Mouse (Mus musculus) liver, embryonic 14.5 days (tissue): ENCODE measurements around the gene Eif4e2. TPM values are rescaled to one million over a fixed set of nuclear protein-coding genes. Genes with fewer than 3 reads are reported as not detected.

Source experiments
- ATAC-seq: fragments of 200-750 bp; cut with Nextera tagmentation; 2 replicates; pipeline ENCODE4 v1.8.0; 2017; ENCODE audit warnings: moderate number of reproducible peaks, mild to moderate bottlenecking, moderate library complexity; ENCODE audit not compliant: insufficient read depth
- DNase-seq, 3 experiments: peaks; one replicate each; pipeline ENCODE4 v3.0.0-alpha.2; 2012 to 2013; ENCODE audit warnings: low read depth in 3 of 3, low spot score in 3 of 3
- H3K27ac ChIP-seq: fragments of 300-500 bp; sonication (generic); 2 replicates; pipeline ENCODE4 v1.5.1; 2014; ENCODE audit warnings: moderate library complexity, mild to moderate bottlenecking, control low read depth, inconsistent platforms
- H3K27me3 ChIP-seq: fragments of 300-500 bp; sonication (generic); 2 replicates; pipeline ENCODE4 v1.6.1; 2014; ENCODE audit warnings: mild to moderate bottlenecking, low read length, moderate library complexity; ENCODE audit not compliant: control insufficient read depth, insufficient read depth
- H3K36me3 ChIP-seq: fragments of 300-500 bp; sonication (generic); replicated peaks from 2 replicates; pipeline ENCODE4 v1.6.1; 2014; ENCODE audit warnings: low read depth; ENCODE audit not compliant: control insufficient read depth, insufficient read depth
- H3K4me1 ChIP-seq, 2 experiments: fragments of 200-500 bp in 1 of 2; fragments of 300-500 bp in 1 of 2; sonication (generic) in 1 of 2; replicated peaks; 2 replicates each; pipeline ENCODE4 v1.6.1; 2012 to 2014; ENCODE audit warnings: antibody characterized with exemption in 1 of 2, inconsistent platforms in 1 of 2, low read length in 1 of 2; ENCODE audit not compliant: control insufficient read depth in 2 of 2, insufficient read depth in 2 of 2
- H3K4me2 ChIP-seq: fragments of 300-500 bp; sonication (generic); 2 replicates; pipeline ENCODE4 v1.6.1; 2014; ENCODE audit warnings: low read depth, mild to moderate bottlenecking, control low read depth, moderate library complexity
- H3K4me3 ChIP-seq, 2 experiments: fragments of 200-500 bp in 1 of 2; fragments of 300-500 bp in 1 of 2; sonication (generic) in 1 of 2; 2 replicates each; pipeline ENCODE4 v1.5.1; 2012 to 2014; ENCODE audit warnings: low read depth in 2 of 2, low read length in 2 of 2, mild to moderate bottlenecking in 2 of 2, control low read depth in 1 of 2, inconsistent platforms in 1 of 2, moderate library complexity in 1 of 2; ENCODE audit not compliant: insufficient read depth in 1 of 2
- H3K9ac ChIP-seq: fragments of 300-500 bp; sonication (generic); replicated peaks from 2 replicates; pipeline ENCODE4 v1.6.1; 2014; ENCODE audit warnings: mild to moderate bottlenecking, control low read depth, moderate library complexity
- H3K9me3 ChIP-seq: fragments of 300-500 bp; sonication (generic); 2 replicates; pipeline ENCODE4 v1.6.1; 2016; ENCODE audit warnings: low read length, mixed read lengths; ENCODE audit not compliant: control insufficient read depth
- CTCF ChIP-seq: IDR thresholded peaks from 2 replicates; pipeline ENCODE4 v1.5.1; 2016; ENCODE audit warnings: antibody characterized with exemption, low read depth, control low read depth
- EP300 ChIP-seq: IDR thresholded peaks from 2 replicates; pipeline ENCODE4 v1.6.1; 2016; ENCODE audit warnings: antibody characterized with exemption, low read depth
- WGBS: fragments of 180-500 bp; shearing (Covaris S2); extraction: QIAGEN DNeasy Blood & Tissue Kit; methylation state at CpG from one replicate; pipeline ENCODE4 v1.1.7; 2014; ENCODE audit not compliant: insufficient replicate concordance; 5-methylcytosine and 5-hydroxymethylcytosine counted together
- polyA plus RNA-seq, 2 experiments: library from polyadenylated mRNA; depleted of rRNA in 1 of 2; stranded (reverse) in 1 of 2; unstranded in 1 of 2; fragments of >200 nt; fragmentation: Nextera tagmentation in 1 of 2; extraction: Ambion mirVana in 1 of 2; gene quantifications; 2 replicates each; pipeline versions ENCODE4 v1.2.1 to v1.2.3; 2012 to 2014

Eif4e2 gene
- polyA plus RNA-seq, 2 experiments: 34.8 to 54.9 TPM

- no peak overlapping the region for H3K27ac ChIP-seq
- DNase-seq (no peak), ATAC-seq (no peak)
- no peaks in the 10 kb centered on the region for H3K4me1 ChIP-seq
- H3K36me3 ChIP-seq: no peaks in the 10 kb centered on the region
- no peaks in the 10 kb centered on the region for H3K27me3 ChIP-seq
- no peak overlapping the region for H3K4me2 ChIP-seq
- H3K9me3 ChIP-seq: no peaks in the 10 kb centered on the region
- no peak for TF ChIP-seq CTCF
- TF ChIP-seq EP300: no peak
- H3K9ac ChIP-seq: no peak overlapping the region
- H3K4me3 ChIP-seq: no peak overlapping the region
- 73% methylated on average over 3 of the region's 3 CpGs for WGBS
Measured at GRCm38 (mm10) chr1:87273514-87273942, 59.8 kb downstream of the Eif4e2 start.

GRCm38 (mm10) chr1:87274134-87274533, 60.4 kb downstream of the Eif4e2 start:
- TF ChIP-seq CTCF: no peak
- no peak for TF ChIP-seq EP300
- DNase-seq: no peak
- H3K9me3 ChIP-seq: no peaks in the 10 kb centered on the region
- no peak for ATAC-seq
- H3K27ac ChIP-seq: no peak overlapping the region
- H3K4me3 ChIP-seq: no peak overlapping the region
- no peaks in the 10 kb centered on the region for H3K27me3 ChIP-seq
- no peak overlapping the region for H3K9ac ChIP-seq
- no peaks in the 10 kb centered on the region for H3K36me3 ChIP-seq
- 52% methylated on average over 4 of the region's 4 CpGs for WGBS
- no peaks in the 10 kb centered on the region for H3K4me1 ChIP-seq
- no peak overlapping the region for H3K4me2 ChIP-seq

GRCm38 (mm10) chr1:87275151-87275550, 61.4 kb downstream of the Eif4e2 start:
- Histone ChIP-seq H3K27me3 (no peaks in the 10 kb centered on the region), H3K9ac (no peak overlapping the region), H3K4me2 (no peak overlapping the region), H3K4me1 (no peaks in the 10 kb centered on the region), H3K4me3 (no peak overlapping the region), H3K9me3 (no peaks in the 10 kb centered on the region), H3K27ac (no peak overlapping the region), H3K36me3 (no peaks in the 10 kb centered on the region)
- 75% methylated on average over 12 of the region's 12 CpGs for WGBS
- DNase-seq (no peak), ATAC-seq (no peak)
- TF ChIP-seq EP300 (no peak), CTCF (no peak)

GRCm38 (mm10) chr1:87276056-87276455, 62.3 kb downstream of the Eif4e2 start:
- TF ChIP-seq EP300: no peak
- TF ChIP-seq CTCF: no peak
- H3K27me3 ChIP-seq: no peaks in the 10 kb centered on the region
- no peak overlapping the region for H3K27ac ChIP-seq
- H3K9me3 ChIP-seq: no peaks in the 10 kb centered on the region
- H3K4me3 ChIP-seq: no peak overlapping the region
- WGBS: 43% methylated on average over 2 of the region's 2 CpGs
- H3K4me2 ChIP-seq: no peak overlapping the region
- no peaks in the 10 kb centered on the region for H3K36me3 ChIP-seq
- ATAC-seq (no peak), DNase-seq (no peak)
- no peak overlapping the region for H3K9ac ChIP-seq
- no peaks in the 10 kb centered on the region for H3K4me1 ChIP-seq

- TF ChIP-seq CTCF: no peak
- TF ChIP-seq EP300: no peak
- Histone ChIP-seq H3K4me2 (no peak overlapping the region), H3K27me3 (no peaks in the 10 kb centered on the region)
Measured at GRCm38 (mm10) chr1:87280281-87280680, 66.6 kb downstream of the Eif4e2 start.

More at GRCm38 (mm10) chr1:87280281-87280680, 66.6 kb downstream of the Eif4e2 start:
- Histone ChIP-seq H3K4me1 (no peaks in the 10 kb centered on the region), H3K9me3 (no peaks in the 10 kb centered on the region), H3K9ac (no peak overlapping the region), H3K36me3 (no peaks in the 10 kb centered on the region), H3K4me3 (no peak overlapping the region), H3K27ac (no peak overlapping the region)
- WGBS: 55% methylated on average over 5 of the region's 5 CpGs
- ATAC-seq: no peak
- no peak for DNase-seq
